Mouse (Mus musculus) gastrocnemius, adult 2 months (tissue): ENCODE measurements at regions not wholly inside any gene's neighbourhood (a gene's known extent, or its start where the extent isn't known, plus 50 kb on each side); places are given as distances from the start of the nearest gene placed in this dataset.

Source experiments
- DNase-seq: peaks from one replicate; pipeline ENCODE4 v3.0.0; 2022
- H3K27ac ChIP-seq: fragments of 200-600 bp; 2 replicates; pipeline ENCODE4 v1.8.1; 2022; ENCODE audit warnings: mild to moderate bottlenecking
- H3K4me3 ChIP-seq: fragments of 200-600 bp; 2 replicates; pipeline ENCODE4 v1.8.1; 2022; ENCODE audit warnings: mild to moderate bottlenecking, moderate library complexity
- CTCF ChIP-seq: fragments of 200-600 bp; IDR thresholded peaks from 2 replicates; pipeline ENCODE4 v1.8.1; 2022; ENCODE audit warnings: antibody characterized with exemption, mild to moderate bottlenecking, moderate library complexity
- intact Hi-C: fragments of 180-260 bp; cut with DNase I; formaldehyde crosslinking; loops from one replicate; pipeline ENCODE4 v1.15.1; 2025

GRCm38 (mm10) chr6:89265296-89265695, 97.1 kb downstream of the Plxna1 start:
- TF ChIP-seq CTCF = no peak
- no peak for DNase-seq
- Histone ChIP-seq H3K27ac (no peak overlapping the region), H3K4me3 (no peak overlapping the region)
- intact Hi-C loops = no loop called here
